Mouse (Mus musculus): ENCODE results near the gene Tmem150b. TPM values are rescaled to one million over a fixed set of nuclear protein-coding genes. Genes with fewer than 3 reads are reported as not detected.

Tmem150b gene
- polyA plus RNA-seq, 1 experiment, result 0.14 TPM

DNA sequence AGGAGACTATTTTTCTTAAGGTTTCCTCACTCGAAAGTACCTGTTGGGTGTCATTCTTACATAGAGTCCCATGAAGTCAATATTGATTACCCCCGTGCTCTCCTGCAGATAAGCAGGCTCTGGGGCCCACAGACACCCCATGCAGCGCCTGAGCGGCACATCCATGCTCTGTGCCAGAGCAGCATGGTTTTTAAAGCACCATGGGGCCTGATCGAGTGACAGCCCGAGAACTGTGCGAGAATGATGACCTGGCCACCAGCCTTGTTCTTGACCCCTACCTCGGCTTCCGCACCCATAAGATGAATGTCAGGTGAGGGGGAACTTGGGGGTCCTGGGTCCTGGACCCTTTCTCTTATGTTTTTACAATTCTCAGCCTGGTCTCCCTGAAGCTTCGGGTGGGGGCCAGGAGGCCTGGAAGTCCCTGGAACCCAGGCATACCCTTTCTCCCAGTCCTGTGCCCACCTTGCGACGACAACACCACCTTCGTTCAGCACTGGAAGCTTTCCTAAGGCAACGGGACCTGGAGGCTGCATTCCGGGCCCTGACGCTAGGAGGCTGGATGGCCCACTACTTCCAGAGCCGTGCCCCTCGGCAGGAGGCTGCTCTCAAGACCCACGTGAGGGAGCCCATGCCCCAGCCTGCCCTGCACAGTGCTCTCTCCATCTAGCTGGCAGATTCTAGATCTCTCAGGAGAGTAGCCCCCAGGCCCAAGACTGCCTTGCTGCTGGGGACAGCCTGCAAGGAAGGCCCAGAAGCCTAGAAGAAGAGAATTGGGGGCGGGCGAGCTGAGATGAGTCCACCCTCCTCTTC is 16.8 kb upstream of the Tmem150b start:
- H3K4me3 ChIP-seq (ENCODE audit: control insufficient read depth, low read depth, low read length), result no peak overlapping the region
- peaks cover 2% of the 10 kb centered on the region; the same call in 1 of the 2 replicates for H3K36me3 ChIP-seq (ENCODE audit: control insufficient read depth, insufficient read depth, low read length)
- peaks cover 20% of the 10 kb centered on the region for H3K4me1 ChIP-seq (ENCODE audit: control insufficient read depth, insufficient read depth, low read length)
- H3K27ac ChIP-seq (ENCODE audit: control insufficient read depth, insufficient read depth, low read depth, low read length), result no peak overlapping the region
- TF ChIP-seq CTCF (IDR thresholded peaks at IDR 0.05; ENCODE audit: control insufficient read depth, insufficient read depth, insufficient replicate concordance, low read depth, low read length) (no peak), POLR2A (IDR thresholded peaks at IDR 0.05; ENCODE audit: control insufficient read depth, low read depth, low read length) (no peak)
- H3K27me3 ChIP-seq (ENCODE audit: control insufficient read depth, insufficient read depth, low read length), result no peaks in the 10 kb centered on the region

DNA sequence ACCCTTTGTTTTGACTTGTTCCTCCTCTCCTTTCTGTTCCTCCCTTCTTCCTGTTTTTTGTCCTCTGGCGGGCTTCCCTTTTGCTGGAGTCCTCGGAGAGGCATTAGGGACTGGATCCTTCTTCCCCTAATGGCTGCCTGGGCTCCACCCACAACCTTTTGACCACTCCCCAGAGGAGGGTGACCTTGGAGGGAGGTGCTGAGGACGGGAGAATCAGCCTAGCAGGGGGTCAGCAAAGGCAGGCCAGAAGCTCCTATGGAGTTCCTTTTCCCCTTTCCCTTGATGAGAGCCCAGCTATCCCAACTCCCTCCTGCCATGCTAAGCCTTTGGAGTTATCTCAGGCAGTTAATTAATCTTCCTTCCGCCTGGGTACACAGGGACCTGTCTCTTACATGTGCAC is 16.1 kb upstream of the Tmem150b start:
- Histone ChIP-seq H3K4me1 (ENCODE audit: control insufficient read depth, insufficient read depth, low read length) (peaks cover 20% of the 10 kb centered on the region), H3K4me3 (ENCODE audit: control insufficient read depth, low read depth, low read length) (peak overlapping the region; percentile 16; the same call in 1 of the 2 replicates), H3K36me3 (ENCODE audit: control insufficient read depth, insufficient read depth, low read length) (peaks cover 2% of the 10 kb centered on the region; the same call in 1 of the 2 replicates), H3K27ac (ENCODE audit: control insufficient read depth, insufficient read depth, low read depth, low read length) (no peak overlapping the region), H3K27me3 (ENCODE audit: control insufficient read depth, insufficient read depth, low read length) (no peaks in the 10 kb centered on the region)
- TF ChIP-seq POLR2A (IDR thresholded peaks at IDR 0.05; ENCODE audit: control insufficient read depth, low read depth, low read length), result no peak
- TF ChIP-seq CTCF (IDR thresholded peaks at IDR 0.05; ENCODE audit: control insufficient read depth, insufficient read depth, insufficient replicate concordance, low read depth, low read length), result no peak

DNA sequence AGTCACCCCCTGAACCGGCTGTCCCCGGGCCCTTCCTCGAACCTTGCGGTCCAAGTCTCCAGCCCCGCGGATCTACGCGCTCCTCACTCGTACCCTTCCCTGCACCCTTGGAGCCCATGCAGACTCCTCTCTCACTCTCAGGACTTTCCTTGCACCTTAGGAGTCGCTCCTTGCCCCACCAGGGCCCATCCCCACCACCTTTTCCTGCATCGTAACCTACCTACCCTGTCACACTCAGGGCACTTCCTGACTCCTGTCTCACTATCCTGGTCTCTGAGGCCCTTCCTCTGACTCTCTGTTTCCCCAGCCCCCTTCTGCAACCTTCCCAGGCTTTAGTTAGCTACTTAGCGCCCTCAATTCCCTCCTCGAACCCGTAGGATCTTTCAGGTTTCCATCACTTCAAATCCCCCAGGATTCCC is 15.3 kb upstream of the Tmem150b start:
- TF ChIP-seq CTCF (IDR thresholded peaks at IDR 0.05; ENCODE audit: control insufficient read depth, insufficient read depth, insufficient replicate concordance, low read depth, low read length), result no peak
- no peak; the same call in 1 of the 2 replicates for TF ChIP-seq POLR2A (IDR thresholded peaks at IDR 0.05; ENCODE audit: control insufficient read depth, low read depth, low read length)
- Histone ChIP-seq H3K4me1 (ENCODE audit: control insufficient read depth, insufficient read depth, low read length) (peaks cover 20% of the 10 kb centered on the region), H3K27me3 (ENCODE audit: control insufficient read depth, insufficient read depth, low read length) (no peaks in the 10 kb centered on the region), H3K36me3 (ENCODE audit: control insufficient read depth, insufficient read depth, low read length) (peaks cover 2% of the 10 kb centered on the region; the same call in 1 of the 2 replicates), H3K4me3 (ENCODE audit: control insufficient read depth, low read depth, low read length) (peak overlapping the region; percentile 85), H3K27ac (ENCODE audit: control insufficient read depth, insufficient read depth, low read depth, low read length) (peak overlapping the region; percentile 68)

- peak within 1 kb of the TSS; percentile 85 for H3K4me3 ChIP-seq (ENCODE audit: control insufficient read depth, low read depth, low read length)
- H3K27me3 ChIP-seq (ENCODE audit: control insufficient read depth, insufficient read depth, low read length), result no peaks in the 10 kb centered on the region
- H3K27ac ChIP-seq (ENCODE audit: control insufficient read depth, insufficient read depth, low read depth, low read length), result peak within 1 kb of the TSS; percentile 88
Observed at GRCm38 (mm10) chr7:4739544-4740275, 14.7 kb upstream of the Tmem150b start, which contains the start of gene Kmt5c. Kmt5c (plus strand) TSS chr7:4740115.

DNA sequence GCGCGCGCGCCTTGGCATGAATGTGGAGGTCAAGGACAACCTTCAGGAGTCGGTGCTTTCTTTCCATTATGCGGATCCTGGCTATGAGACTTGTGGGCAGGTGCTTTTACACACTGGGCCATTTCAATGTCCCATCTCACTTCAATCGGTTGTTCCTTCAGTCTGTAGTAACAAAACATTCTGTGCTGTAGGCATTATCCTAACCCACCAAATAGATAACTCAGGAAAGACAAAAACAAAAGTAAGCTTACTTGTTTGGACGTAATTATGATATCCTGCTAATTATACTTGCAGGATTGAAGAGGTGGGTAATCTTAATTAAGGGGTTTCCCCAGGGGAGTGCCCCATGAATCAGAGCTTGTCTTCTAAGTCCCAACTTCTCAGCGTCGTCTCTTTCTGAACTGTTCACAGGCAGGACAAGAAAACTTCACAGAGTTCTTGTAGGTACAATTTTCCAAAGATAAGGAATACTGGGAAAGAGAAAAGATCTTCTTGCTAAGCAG is 14.0 kb upstream of the Tmem150b start:
- Histone ChIP-seq H3K36me3 (ENCODE audit: control insufficient read depth, insufficient read depth, low read length) (peaks cover 2% of the 10 kb centered on the region; the same call in 1 of the 2 replicates), H3K27me3 (ENCODE audit: control insufficient read depth, insufficient read depth, low read length) (no peaks in the 10 kb centered on the region), H3K27ac (ENCODE audit: control insufficient read depth, insufficient read depth, low read depth, low read length) (peak overlapping the region; percentile 88), H3K4me3 (ENCODE audit: control insufficient read depth, low read depth, low read length) (peak overlapping the region; percentile 85), H3K4me1 (ENCODE audit: control insufficient read depth, insufficient read depth, low read length) (peaks cover 20% of the 10 kb centered on the region)
- TF ChIP-seq POLR2A (IDR thresholded peaks at IDR 0.05; ENCODE audit: control insufficient read depth, low read depth, low read length) (no peak), CTCF (IDR thresholded peaks at IDR 0.05; ENCODE audit: control insufficient read depth, insufficient read depth, insufficient replicate concordance, low read depth, low read length) (no peak)

More at GRCm38 (mm10) chr7:4739544-4740275, 14.7 kb upstream of the Tmem150b start, which contains the start of gene Kmt5c:
- H3K4me1 ChIP-seq (ENCODE audit: control insufficient read depth, insufficient read depth, low read length), result peaks cover 20% of the 10 kb centered on the region
- no peak for TF ChIP-seq CTCF (IDR thresholded peaks at IDR 0.05; ENCODE audit: control insufficient read depth, insufficient read depth, insufficient replicate concordance, low read depth, low read length)
- peak; percentile 91 for TF ChIP-seq POLR2A (IDR thresholded peaks at IDR 0.05; ENCODE audit: control insufficient read depth, low read depth, low read length)
- H3K36me3 ChIP-seq (ENCODE audit: control insufficient read depth, insufficient read depth, low read length), result peaks cover 2% of the 10 kb centered on the region; the same call in 1 of the 2 replicates

- no peaks in the 10 kb centered on the region for H3K27me3 ChIP-seq (ENCODE audit: control insufficient read depth, insufficient read depth, low read length)
Observed at GRCm38 (mm10) chr7:4732968-4733392, 7.9 kb upstream of the Tmem150b start.

More at GRCm38 (mm10) chr7:4732968-4733392, 7.9 kb upstream of the Tmem150b start:
- no peak overlapping the region for H3K27ac ChIP-seq (ENCODE audit: control insufficient read depth, insufficient read depth, low read depth, low read length)
- H3K4me3 ChIP-seq (ENCODE audit: control insufficient read depth, low read depth, low read length), result no peak overlapping the region
- no peaks in the 10 kb centered on the region for H3K4me1 ChIP-seq (ENCODE audit: control insufficient read depth, insufficient read depth, low read length)
- no peaks in the 10 kb centered on the region for H3K36me3 ChIP-seq (ENCODE audit: control insufficient read depth, insufficient read depth, low read length)
- TF ChIP-seq POLR2A (IDR thresholded peaks at IDR 0.05; ENCODE audit: control insufficient read depth, low read depth, low read length) (no peak), CTCF (IDR thresholded peaks at IDR 0.05; ENCODE audit: control insufficient read depth, insufficient read depth, insufficient replicate concordance, low read depth, low read length) (no peak)
